Mouse (Mus musculus) spleen, adult 2 months (tissue): Measurements from ENCODE around the gene Gstm7.

Experiments
- CTCF ChIP-seq: fragments of 200-500 bp; IDR thresholded peaks from 2 replicates; pipeline ENCODE4 v1.5.1; 2011; ENCODE audit warnings: mild to moderate bottlenecking, inconsistent platforms; ENCODE audit not compliant: insufficient read depth, insufficient read length, insufficient replicate concordance; ENCODE audit errors: extremely low read depth
- POLR2A ChIP-seq: fragments of 200-500 bp; IDR thresholded peaks from 2 replicates; pipeline ENCODE4 v1.6.1; 2011; ENCODE audit warnings: low read depth, low read length, inconsistent platforms

GRCm38 (mm10) chr3:107928691-107929090 lies 2.9 kb downstream of the Gstm7 start:
- no peak for TF ChIP-seq CTCF
- no peak for TF ChIP-seq POLR2A
